ENCODE assay signal across 32 mouse cellular contexts in the genomic region with DNA sequence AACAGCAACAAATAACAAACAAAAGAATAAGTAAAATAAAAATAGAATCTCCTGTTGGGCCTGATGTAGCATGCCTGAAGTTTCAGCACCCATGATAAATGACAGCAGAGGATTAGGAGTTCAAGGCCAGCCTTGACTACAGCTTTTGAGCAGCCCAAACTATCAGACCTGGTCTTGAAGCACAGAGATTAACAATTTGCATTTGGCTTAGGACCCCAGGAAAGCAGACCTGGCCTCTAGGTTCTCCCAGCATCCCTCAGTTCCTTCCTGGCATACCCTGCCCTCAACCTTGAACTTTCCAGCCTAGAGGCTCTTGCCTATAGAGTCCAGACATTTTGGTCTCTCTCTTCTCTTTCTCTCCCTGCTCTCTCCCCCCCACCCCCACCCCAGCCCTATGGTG. TPM values are rescaled to one million over a fixed set of nuclear protein-coding genes. Genes with fewer than 3 reads are reported as not detected.
"Had no signal": no experiment of that assay in that cellular context is flagged by ENCODE, and none has a peak within 500 bp of the region (broad histone marks: within the 10 kb centered on the region; RNA-seq: fewer than 3 reads in every experiment).

No protein-coding gene starts in this region.

- H3K4me3 ChIP-seq: kidney, embryonic 15.5 days; left cerebral cortex, adult 2 months; limb, embryonic 12.5 days; limb, embryonic 15.5 days; liver, embryonic 15.5 days had no signal

- H3K9me3 ChIP-seq: kidney, embryonic 15.5 days; limb, embryonic 12.5 days; limb, embryonic 15.5 days; liver, embryonic 15.5 days had no signal

- H3K36me3 ChIP-seq: kidney, embryonic 15.5 days; liver, embryonic 15.5 days had no signal

- H3K27ac ChIP-seq: kidney, embryonic 15.5 days; left cerebral cortex, adult 2 months; limb, embryonic 12.5 days; limb, embryonic 15.5 days; stomach, postnatal 0 days had no signal

- DNase-seq: kidney, adult 8-10 months; kidney, postnatal 10 days; kidney, postnatal 36 days; layer of hippocampus, postnatal 36 days; lung, adult 2 months; lung, postnatal 14 days; lung, postnatal 4 days; midbrain, embryonic 14.5 days; right cerebral cortex, adult 18-20 months; right cerebral cortex, postnatal 14 days; right cerebral cortex, postnatal 4 days; thymus, adult 2 months; thymus, postnatal 14 days; thymus, postnatal 4 days had no signal

- H3K27me3 ChIP-seq: kidney, embryonic 15.5 days; limb, embryonic 12.5 days; limb, embryonic 15.5 days; liver, embryonic 15.5 days had no signal

- H3K9ac ChIP-seq: kidney, embryonic 15.5 days; limb, embryonic 12.5 days; limb, embryonic 15.5 days; liver, embryonic 15.5 days had no signal

RNA-seq across cellular contexts. Expression of a gene that starts 12.6 kb away (rescaled TPM):
- total RNA-seq: layer of hippocampus, adult 8-10 months; layer of hippocampus, postnatal 10 days; layer of hippocampus, postnatal 36 days; left cerebral cortex, adult 2 months; left cerebral cortex, postnatal 10 days; left cerebral cortex, postnatal 36 days; megakaryocyte progenitor cell, adult 5-6 weeks; megakaryocyte-erythroid progenitor cell, adult 5-6 weeks; midbrain, postnatal 0 days had no signal
- polyA plus RNA-seq: midbrain, embryonic 14.5 days; midbrain, postnatal 0 days; neural tube, embryonic 14.5 days had no signal

RNA-seq across cellular contexts. Expression of a gene that starts 54.6 kb away (rescaled TPM):
- total RNA-seq: layer of hippocampus, adult 8-10 months; layer of hippocampus, postnatal 10 days; layer of hippocampus, postnatal 36 days; left cerebral cortex, adult 2 months; left cerebral cortex, postnatal 10 days; megakaryocyte progenitor cell, adult 5-6 weeks; megakaryocyte-erythroid progenitor cell, adult 5-6 weeks; midbrain, postnatal 0 days had no signal
- polyA plus RNA-seq: kidney, embryonic 15.5 days; limb, embryonic 12.5 days; limb, embryonic 15.5 days; liver, embryonic 15.5 days; lung, embryonic 16.5 days; midbrain, embryonic 11.5 days; midbrain, embryonic 14.5 days; neural tube, embryonic 11.5 days; stomach, embryonic 14.5 days; stomach, postnatal 0 days had no signal
